Mouse (Mus musculus) layer of hippocampus, adult 11-12 months (tissue): ENCODE data around the gene Taf5.

Experiments used
- DNase-seq: peaks from one replicate; pipeline ENCODE4 v3.0.0; 2022; ENCODE audit warnings: low spot score

Taf5 gene

GRCm38 (mm10) chr19:47065860-47066259, 1.7 kb upstream of the Taf5 start:
- DNase-seq = no peak

GRCm38 (mm10) chr19:47067924-47068611, 522 bp downstream of the Taf5 start:
- peak; percentile 79 for DNase-seq

GRCm38 (mm10) chr19:47088226-47088625, 20.7 kb downstream of the Taf5 start:
- DNase-seq = no peak

- DNase-seq = no peak
These were observed 22.4 kb downstream of the Taf5 start for GRCm38 (mm10) chr19:47089718-47090525.

GRCm38 (mm10) chr19:47090550-47091156, 23.1 kb downstream of the Taf5 start, which contains the start of the genes Usmg5 and Pdcd11:
Gene Usmg5, minus strand, starts transcription at chr19:47090647.
Gene Pdcd11, plus strand, starts transcription at chr19:47090768.
- DNase-seq = peak; percentile 97

GRCm38 (mm10) chr19:47101080-47101479, 33.5 kb downstream of the Taf5 start:
- DNase-seq = no peak

- DNase-seq = no peak
These were observed 37.2 kb downstream of the Taf5 start for GRCm38 (mm10) chr19:47104641-47105271.

- no peak for DNase-seq
These were observed 51.1 kb downstream of the Taf5 start for GRCm38 (mm10) chr19:47118634-47119033.

- DNase-seq = no peak
These were observed 53.5 kb downstream of the Taf5 start for GRCm38 (mm10) chr19:47121054-47121453.

GRCm38 (mm10) chr19:47122802-47123201, 55.3 kb downstream of the Taf5 start:
- no peak for DNase-seq

- DNase-seq = no peak
These were observed 60.6 kb downstream of the Taf5 start for GRCm38 (mm10) chr19:47128164-47128563.

- no peak for DNase-seq
These were observed 61.3 kb downstream of the Taf5 start for GRCm38 (mm10) chr19:47128835-47129234.

- no peak for DNase-seq
These were observed 63.1 kb downstream of the Taf5 start for GRCm38 (mm10) chr19:47130551-47131125.
